Mouse (Mus musculus) embryonic stem cell, embryonic (primary cell): ENCODE results near the gene Plg.

Experiments used
- CTCF ChIA-PET, 4 experiments: fragments of 300-600 bp in 2 of 4; fragments of 350-600 bp in 2 of 4; sonication (Branson Sonifier 250); formaldehyde crosslinking; loops; one replicate each; lab custom pipeline; 2022; ENCODE audit warnings: inconsistent platforms in 2 of 4; lab: Charles Lee
- POLR2A ChIA-PET, 4 experiments: fragments of 300-600 bp in 2 of 4; fragments of 350-600 bp in 2 of 4; sonication (Branson Sonifier 250); formaldehyde crosslinking; loops; one replicate each; lab custom pipeline; 2022; ENCODE audit warnings: antibody characterized with exemption in 4 of 4, inconsistent platforms in 1 of 4; lab: Charles Lee

Plg gene

DNA sequence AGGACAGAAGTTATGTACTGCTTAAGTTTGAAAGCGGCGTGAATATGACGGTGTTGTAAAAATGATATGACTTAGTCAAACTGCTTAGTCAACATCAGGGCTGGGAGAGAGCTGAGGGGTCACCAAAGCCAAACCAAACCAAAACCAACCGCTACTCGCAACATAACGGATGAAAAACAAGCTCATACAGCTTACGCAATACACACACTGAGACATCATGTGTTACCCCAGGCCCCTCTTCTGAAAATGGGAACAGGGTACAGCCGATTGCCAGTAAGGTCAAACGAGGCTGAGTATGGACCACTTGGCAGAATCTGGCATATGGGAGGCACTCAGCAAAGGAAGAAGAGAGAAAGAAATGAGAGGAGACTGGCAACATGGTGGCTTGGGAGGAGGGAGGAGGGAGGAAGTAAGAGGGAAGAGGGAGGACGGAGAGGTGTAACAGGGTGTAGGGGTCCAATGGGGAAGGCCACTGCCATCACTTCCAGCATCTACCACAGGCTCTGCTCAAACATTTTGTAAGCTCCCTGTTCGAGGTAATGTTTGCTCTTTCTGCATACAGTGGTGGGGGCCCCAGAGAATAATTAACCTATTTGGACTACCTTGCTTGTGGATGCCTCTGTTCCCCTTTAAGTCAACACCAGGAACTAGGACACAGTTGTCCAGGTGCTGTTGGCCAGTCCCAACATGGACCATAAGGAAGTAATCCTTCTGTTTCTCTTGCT, at the start of gene Plg:
Gene Plg (plus strand): TSS at position 628 of the 725 bp plus-strand sequence.
- CTCF ChIA-PET: no interaction called here

DNA sequence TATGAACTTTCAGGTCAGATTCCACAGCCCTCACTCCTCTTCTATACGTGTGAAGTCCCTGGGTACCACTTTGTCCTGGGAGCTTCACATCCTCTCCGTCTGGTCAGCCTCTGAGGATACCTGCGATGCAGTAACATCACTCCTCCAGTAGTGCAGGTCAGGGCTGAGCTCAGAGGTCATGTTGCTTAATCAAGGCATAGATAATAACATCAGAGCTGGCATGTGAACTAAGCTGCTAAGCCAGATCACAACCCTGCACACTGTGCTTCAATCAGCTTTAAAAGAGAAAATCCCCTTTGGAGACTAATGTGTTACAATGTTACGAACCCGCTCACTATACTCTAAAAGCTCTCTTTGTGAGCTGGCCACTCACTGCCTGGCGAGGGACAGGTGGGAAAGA, 43.3 kb upstream of the Plg start:
- ChIA-PET CTCF (interaction anchor here in 1 of 4 experiments (0.6 kb wide), 1 partner anchor 349 kb away, joined by 3 read pairs; no protein-coding TSS in a partner anchor), POLR2A (interaction anchor here in 2 of 4 experiments (0.6 to 2.7 kb wide), 3 partner anchors 16 to 131 kb away, joined by 3 to 12 read pairs (median 3); partner anchors contain the start of gene Map3k4 (in 2 of the 2))

More for the DNA sequence above, at the start of gene Plg:
- POLR2A ChIA-PET: no interaction called here

DNA sequence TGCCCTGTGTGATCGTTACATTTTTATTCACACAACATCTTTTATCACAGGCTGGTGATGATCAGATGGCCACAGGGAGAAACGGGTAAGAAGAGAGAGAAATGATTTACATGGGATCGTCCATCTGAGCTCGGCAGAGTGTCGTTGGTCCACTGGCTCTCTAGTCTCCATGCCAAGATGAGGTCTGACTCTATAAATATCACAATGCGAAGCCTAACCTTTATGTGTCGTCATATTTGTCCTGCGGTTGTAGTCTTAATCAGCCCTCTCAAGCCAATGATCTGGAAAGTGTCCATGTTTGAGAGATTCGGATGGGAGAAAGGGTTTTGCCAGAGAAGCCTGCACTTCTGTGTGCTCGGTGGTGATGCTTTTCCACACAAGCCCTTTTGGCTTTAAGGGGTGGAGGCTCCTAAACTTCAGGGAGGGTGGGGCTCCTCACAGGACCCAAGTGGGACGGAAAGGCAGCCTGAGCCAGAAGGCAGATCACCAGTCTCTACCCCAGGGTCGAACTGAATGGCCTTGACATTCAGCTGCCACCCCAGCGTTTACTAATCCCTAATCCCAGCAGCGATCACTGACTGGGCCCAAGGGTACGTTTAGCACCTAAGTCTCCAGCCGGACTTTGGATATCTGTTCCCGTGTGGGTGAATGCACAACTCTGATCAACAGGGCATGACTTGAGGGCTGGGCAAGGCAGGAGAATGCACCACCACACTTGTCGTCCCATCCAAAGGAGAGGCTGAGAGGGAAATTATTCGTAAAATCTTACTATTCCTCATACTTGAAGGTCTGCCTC, 42.1 kb upstream of the Plg start:
- ChIA-PET POLR2A (interaction anchor here in 1 of 4 experiments (2.7 kb wide), 1 partner anchor 18 kb away, joined by 12 read pairs; the partner anchor contains the start of gene Map3k4), CTCF (no interaction called here)

DNA sequence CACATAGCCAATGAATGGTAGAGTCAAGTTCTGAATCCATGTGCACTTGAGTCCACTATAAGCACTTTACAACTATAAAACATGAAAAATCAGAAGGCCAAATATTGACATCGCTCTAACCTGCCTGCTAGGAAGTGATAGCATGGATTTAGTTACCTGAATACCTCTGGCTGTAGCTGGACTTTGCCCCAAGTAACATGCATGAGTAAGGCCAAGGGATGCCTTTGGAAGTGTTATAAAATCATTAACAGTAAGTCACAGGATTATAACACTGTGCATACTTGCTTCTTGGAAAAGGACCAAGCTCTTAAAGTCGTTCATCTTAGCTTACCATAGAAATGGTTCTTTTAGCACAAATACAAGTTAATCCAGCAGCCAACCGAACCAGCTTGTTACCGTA, 41.3 kb upstream of the Plg start:
- POLR2A ChIA-PET: no interaction called here
- CTCF ChIA-PET: no interaction called here

DNA sequence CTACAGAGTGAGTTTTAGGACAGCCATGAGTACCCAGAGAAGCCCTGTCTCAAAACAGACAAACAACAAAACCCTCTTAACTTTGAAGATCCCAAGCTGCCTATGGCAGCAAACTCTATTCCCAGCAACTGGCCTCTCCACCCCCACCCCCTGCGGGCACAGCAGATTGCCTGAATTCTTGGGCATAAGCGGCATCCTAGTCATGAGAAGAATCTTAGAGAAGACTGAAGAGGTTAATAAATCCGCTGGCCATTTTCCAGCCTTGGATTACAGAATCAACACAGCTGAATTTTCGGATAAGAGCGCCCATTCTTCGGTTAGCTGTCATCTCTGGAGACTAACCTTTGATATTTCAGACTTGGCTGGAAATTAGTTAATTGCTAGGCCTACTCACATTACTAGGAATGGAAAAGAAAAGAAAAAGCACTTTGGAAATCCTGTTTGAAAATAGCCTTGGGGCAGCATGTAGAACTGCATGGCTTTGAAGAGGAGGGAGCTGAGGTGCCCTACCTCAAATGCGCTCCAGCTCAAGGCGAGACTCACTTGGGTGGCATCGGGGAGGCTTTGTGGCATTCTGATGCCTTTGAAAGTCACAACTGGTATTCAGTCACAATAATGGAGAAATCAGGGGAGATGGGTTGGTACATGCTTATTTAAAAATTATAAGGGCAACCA, 34.6 kb upstream of the Plg start:
- ChIA-PET CTCF (interaction anchor here in 2 of 4 experiments (0.6 to 2.2 kb wide), 3 partner anchors 24 to 43 kb away, joined by 3 to 9 read pairs (median 4); no protein-coding TSS in a partner anchor), POLR2A (interaction anchor here in 1 of 4 experiments (1.2 to 1.6 kb wide), 2 partner anchors 12 to 50 kb away, joined by 3 read pairs; no protein-coding TSS in a partner anchor)

DNA sequence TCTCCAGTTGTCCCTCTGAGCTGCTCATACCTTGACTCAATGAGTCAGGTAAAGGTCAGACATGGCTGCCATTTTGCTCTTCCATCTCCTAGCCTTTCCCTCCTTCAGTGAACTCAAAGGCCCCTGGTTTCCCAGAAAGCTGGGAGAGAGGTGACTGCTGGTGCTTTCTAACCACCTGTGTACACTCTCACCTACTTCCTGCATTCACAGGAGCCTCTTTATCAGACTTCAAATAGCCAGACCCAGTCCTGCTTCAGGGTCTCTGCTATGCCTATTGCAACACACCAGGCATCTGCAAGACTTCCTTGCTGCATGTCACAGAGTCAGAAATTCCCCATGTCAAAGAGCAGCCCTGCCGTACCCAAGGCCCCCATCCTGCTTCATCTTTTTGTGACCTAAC, 30.9 kb upstream of the Plg start:
- ChIA-PET POLR2A (no interaction called here), CTCF (no interaction called here)

DNA sequence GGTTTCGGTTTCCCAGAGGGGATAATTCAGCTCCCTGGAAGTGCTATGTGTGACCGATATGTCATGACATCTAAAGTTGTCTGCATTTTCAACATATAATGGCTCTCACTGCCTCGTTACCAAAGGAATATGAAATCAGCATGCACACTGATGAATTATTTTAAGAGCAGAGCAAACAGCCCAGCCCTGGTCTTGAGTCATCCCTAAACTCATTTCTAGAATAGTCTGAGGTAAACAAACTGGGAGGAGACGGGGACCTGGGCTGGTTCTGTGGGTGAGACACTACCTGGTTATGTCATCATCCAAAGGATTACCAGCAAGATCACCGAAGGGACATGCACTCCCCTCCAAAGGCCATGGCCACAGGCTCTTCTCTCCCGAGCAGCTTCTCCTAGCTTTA, 26.8 kb upstream of the Plg start:
- ChIA-PET POLR2A (no interaction called here), CTCF (no interaction called here)

DNA sequence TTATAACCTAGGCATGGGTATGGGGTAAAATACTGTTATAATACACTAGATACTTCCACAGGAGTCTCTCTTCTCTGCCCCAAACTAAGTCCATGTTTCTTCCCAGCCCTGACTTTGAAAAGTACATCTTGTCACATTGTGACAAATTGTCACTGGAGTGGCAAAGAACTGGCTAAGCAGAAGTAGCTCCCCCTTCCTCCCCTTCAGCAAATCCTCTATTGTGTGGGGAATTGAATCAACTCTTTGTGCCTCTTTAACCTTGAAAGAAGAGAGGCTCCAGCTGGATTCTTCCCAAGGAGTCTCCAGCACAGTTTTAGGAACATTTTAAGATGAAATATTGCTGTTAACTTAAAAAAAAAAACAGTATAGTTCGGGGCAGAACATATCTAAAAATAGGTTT, 25.6 kb upstream of the Plg start:
- POLR2A ChIA-PET: interaction anchor here in 2 of 4 experiments (0.6 to 0.7 kb wide), 3 partner anchors 14 to 74 kb away, joined by 3 to 5 read pairs (median 3); no protein-coding TSS in a partner anchor

DNA sequence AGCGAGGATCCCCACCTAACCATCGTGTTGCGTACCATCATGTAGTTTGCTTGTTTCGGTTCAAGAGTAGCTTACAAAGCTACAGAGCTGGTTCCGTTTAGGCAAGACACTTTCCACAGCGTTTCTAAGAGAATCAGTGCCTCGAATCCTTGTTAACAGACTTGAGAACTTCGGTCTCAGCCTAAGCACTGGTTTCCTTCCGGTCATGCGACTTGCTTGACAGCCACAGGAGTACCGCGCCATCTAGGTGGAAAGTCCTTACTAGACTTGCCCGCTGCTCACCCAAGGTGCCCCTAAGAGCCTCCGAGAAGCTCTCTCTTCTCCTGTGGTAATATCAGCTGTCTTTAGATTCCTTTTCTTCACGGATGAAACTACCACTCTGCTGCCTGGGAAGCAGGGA, 18.5 kb upstream of the Plg start:
- ChIA-PET CTCF (no interaction called here), POLR2A (interaction anchor here in 2 of 4 experiments (0.6 to 1.4 kb wide), 3 partner anchors 10 to 328 kb away, joined by 3 to 4 read pairs (median 4); no protein-coding TSS in a partner anchor)

More for the DNA sequence above, 25.6 kb upstream of the Plg start:
- CTCF ChIA-PET: no interaction called here

DNA sequence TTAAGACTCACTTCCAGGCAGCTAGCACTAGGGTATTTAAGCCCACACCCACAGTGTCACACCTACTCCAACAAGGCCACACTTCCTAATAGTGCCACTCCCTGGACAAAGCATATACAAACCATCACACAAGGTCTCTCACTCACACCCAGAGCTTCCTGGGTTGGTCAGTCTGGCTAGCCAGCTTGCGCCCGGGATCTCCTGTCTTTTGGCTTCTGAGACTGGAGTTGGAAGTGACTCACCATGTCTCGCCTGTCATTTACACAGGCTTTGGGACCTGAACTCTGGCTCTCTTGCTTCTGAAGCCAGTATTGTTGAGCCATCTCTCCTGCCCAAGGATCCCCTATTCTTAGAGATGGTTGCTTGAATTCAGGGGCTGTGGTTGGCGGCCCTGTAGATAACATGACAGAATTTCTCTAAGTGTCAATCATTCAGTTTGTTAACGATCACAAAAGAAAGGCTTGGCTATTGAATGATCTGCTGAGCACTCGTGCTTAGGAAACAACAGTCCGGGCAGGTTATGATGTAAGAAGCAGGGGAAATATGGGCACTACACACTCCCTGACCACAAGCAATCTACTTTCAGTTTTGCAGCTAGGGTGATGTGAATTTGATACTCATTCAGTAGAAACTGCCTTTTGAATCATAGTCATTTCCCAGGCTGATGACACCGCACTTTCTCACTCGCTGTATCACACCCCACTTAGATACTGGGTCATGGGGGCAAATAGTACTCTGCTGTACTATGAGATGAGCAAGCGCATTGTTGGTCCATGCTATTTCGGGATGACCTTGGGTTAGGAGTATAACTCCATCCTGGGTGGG, 14.6 kb upstream of the Plg start:
- ChIA-PET CTCF (interaction anchor here in 3 of 4 experiments (0.7 to 1.3 kb wide), 5 partner anchors 8 to 325 kb away, joined by 3 to 5 read pairs (median 4); no protein-coding TSS in a partner anchor), POLR2A (interaction anchor here in 2 of 4 experiments (0.7 to 1.6 kb wide), 8 partner anchors 8 to 335 kb away, joined by 3 to 7 read pairs (median 4); no protein-coding TSS in a partner anchor)

DNA sequence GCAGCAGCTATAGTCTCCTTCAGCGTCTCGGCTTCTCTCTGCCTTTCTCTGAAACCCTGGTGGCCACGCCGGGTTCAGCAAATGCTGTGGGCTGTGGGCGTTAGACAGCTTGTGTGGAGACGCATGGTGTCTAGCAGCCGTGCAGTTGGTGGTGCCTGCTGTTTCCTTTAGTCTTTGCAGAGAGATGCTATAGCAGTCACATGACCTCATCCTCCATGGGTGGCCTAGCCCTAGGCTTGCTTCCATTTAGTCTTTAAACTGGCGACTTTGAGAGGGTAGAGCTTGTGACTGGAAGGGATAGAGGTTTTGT, 14.0 kb upstream of the Plg start:
- POLR2A ChIA-PET: interaction anchor here in 2 of 4 experiments (0.6 to 1.6 kb wide), 9 partner anchors 14 to 336 kb away, joined by 3 to 7 read pairs (median 3); no protein-coding TSS in a partner anchor

DNA sequence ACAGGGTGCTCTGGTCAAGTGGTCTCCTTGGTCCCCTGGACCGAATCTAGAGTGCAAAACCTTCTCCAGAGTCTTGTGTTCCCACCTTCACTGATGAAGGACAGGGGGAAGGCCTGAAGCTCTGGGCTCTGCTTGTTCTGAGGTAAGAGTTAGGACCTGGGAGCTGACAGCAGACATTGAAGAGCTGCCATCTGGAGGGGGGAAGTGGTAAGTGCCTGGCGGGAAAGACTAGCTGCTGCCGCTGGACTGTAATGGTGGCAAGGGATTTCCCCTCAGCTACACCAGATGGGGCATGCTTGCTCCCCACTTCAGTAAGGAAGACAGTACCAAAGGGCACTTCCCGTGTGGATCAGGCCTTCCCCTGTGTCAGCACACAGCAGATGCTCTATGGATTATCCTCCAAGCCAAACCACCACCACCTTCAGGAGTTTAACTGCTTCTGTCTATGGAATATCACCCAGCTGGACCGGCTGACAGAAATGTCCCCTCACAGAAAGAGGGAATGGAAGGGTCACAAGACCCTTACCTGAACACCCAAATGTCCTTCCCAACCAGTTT, 11.0 kb upstream of the Plg start:
- POLR2A ChIA-PET: interaction anchor here in 3 of 4 experiments (0.5 to 1.7 kb wide), 17 partner anchors 9 to 336 kb away, joined by 3 to 6 read pairs (median 4); partner anchors contain the start of gene Agpat4 (in 1 of the 3)
- CTCF ChIA-PET: interaction anchor here (0.6 to 2.1 kb wide), 46 partner anchors 10 to 1674 kb away, joined by 3 to 40 read pairs (median 4); no protein-coding TSS in a partner anchor

More for the DNA sequence above, 14.0 kb upstream of the Plg start:
- CTCF ChIA-PET: interaction anchor here in 3 of 4 experiments (0.7 to 1.3 kb wide), 5 partner anchors 9 to 325 kb away, joined by 3 to 5 read pairs (median 4); no protein-coding TSS in a partner anchor

DNA sequence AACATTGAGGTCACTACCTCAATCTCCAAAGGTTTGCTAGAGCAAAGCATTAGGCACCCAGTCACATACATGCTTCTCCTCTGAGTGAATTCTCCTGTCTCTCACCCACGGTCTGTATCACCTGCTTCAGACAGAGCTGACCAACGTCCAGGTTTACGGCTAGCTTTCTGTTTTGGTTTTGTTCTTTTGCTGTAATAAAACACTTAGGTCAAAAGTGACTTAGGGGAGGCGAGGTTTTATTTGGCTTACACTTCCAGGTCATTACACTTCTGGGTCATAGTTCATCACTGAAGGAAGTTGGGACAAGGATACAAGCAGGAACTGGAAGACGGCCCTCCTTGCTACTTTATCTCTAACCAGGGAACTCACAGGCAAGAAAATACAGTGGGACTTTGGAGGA, 9.0 kb upstream of the Plg start:
- POLR2A ChIA-PET: interaction anchor here in 3 of 4 experiments (0.5 to 1.5 kb wide), 6 partner anchors 61 to 830 kb away, joined by 3 to 5 read pairs (median 4); no protein-coding TSS in a partner anchor
- CTCF ChIA-PET: interaction anchor here in 3 of 4 experiments (0.7 to 2.8 kb wide), 7 partner anchors 20 to 333 kb away, joined by 3 to 10 read pairs (median 4); no protein-coding TSS in a partner anchor

DNA sequence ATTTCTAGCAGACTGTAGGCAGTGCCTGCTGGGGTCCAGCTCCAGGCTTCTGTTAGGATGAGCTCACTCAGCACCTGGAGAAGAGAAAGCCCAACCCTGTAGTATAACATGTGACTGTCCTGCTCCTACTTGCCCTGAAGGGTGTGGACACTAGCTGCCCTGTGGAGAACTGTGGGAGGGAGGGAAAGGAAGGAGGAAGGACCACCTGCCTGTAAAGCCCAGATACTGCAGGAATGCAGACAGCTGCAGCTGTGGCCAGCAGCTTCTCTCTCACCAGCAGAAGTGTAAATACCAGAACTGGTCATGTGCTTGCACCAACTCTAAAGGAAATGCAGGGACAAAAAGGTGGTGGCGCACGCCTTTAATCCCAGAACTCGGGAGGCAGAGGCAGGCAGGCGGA, 8.1 kb upstream of the Plg start:
- POLR2A ChIA-PET: interaction anchor here in 2 of 4 experiments (0.5 to 1.7 kb wide), 6 partner anchors 52 to 829 kb away, joined by 3 to 5 read pairs (median 4); partner anchors contain the start of gene Map3k4 (in 2 of the 2)
- CTCF ChIA-PET: interaction anchor here in 3 of 4 experiments (0.7 to 2.8 kb wide), 13 partner anchors 14 to 339 kb away, joined by 3 to 10 read pairs (median 3); no protein-coding TSS in a partner anchor

DNA sequence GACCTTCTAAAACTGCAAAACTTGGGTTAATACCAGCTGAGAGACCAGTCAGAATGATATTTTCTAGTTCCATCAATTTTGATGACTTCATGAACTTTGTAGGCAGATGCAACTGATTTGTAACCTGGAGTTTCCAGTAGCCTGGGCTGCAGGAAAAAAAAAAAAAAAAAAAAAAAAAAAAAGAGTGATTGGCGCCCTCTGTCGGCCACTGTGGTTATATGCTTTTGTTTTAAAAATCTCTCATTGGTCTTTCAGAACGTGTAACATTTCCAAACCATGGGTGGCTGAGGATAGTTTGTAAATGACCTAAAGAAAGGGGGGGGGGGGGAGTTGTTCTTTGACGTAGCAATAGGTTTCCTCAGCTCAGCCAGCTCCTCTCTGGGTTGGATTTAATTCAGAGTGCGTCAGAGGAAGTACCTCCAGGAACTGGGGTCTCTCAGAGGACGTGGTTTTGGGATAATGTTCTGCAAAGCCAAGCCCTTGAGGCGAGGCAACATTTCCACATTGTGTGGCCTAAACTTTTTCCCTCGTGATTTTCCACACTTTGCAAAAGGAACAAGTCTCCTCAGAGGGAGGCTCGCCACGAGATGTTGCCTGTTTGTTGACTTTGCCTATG, 7.0 kb upstream of the Plg start:
- ChIA-PET CTCF (interaction anchor here (0.6 to 2.8 kb wide), 14 partner anchors 10 to 340 kb away, joined by 3 to 10 read pairs (median 3); partner anchors contain the start of gene Map3k4 (in 1 of the 4)), POLR2A (interaction anchor here in 2 of 4 experiments (1.4 to 1.7 kb wide), 3 partner anchors 53 to 148 kb away, joined by 3 to 4 read pairs (median 4); partner anchors contain the start of gene Map3k4 (in 2 of the 2))

DNA sequence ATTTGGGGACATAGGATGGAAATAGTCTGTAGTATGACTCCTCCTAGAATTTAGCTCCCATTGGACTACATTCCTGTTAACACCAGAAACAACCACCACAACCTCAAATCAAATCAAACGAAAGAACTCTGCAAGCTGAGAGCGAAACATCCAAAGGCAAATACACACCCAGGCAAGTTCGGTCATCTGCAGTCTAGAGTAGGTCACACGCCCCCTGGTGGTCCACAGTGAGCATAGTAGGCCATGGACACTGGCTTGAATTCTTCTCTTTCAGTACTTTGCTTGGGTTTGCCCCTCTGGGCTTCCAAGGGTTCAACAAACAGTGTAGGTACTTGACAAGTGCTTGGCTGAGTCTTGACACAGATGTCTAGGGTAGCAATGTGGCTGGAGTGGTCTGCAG, 6.4 kb upstream of the Plg start:
- CTCF ChIA-PET: interaction anchor here in 3 of 4 experiments (0.6 to 2.8 kb wide), 12 partner anchors 11 to 336 kb away, joined by 3 to 10 read pairs (median 3); partner anchors contain the start of gene Map3k4 (in 1 of the 3)
- POLR2A ChIA-PET: interaction anchor here in 1 of 4 experiments (1.4 kb wide), 1 partner anchor 149 kb away, joined by 3 read pairs; no protein-coding TSS in a partner anchor
